Mouse (Mus musculus): ENCODE data around the gene Tmed8. TPM values are rescaled to one million over a fixed set of nuclear protein-coding genes. Genes with fewer than 3 reads are reported as not detected.
"Not testable (repeated sequence)": the region's sequence is repeated elsewhere in the genome, so short reads cannot be mapped to it uniquely, and the experiment has no call there.

Gene Tmed8
- total RNA-seq (2015; ENCODE audit: low replicate concordance) (1.3 and 3.3 TPM in 2 replicates), total RNA-seq (2017; ENCODE audit: low replicate concordance) (1.8 and 3.0 TPM in 2 replicates)

- ATAC-seq (replicated peaks; ENCODE audit: low FRiP score, poor library complexity, severe bottlenecking): no peak
Observed at GRCm38 (mm10) chr12:87199973-87200586, at the start of gene Tmed8. Gene Tmed8, minus strand, starts transcription at chr12:87200454.

GRCm38 (mm10) chr12:87238632-87239031 lies 38.4 kb upstream of the Tmed8 start, which contains the start of gene Noxred1:
Gene Noxred1, minus strand, starts transcription at chr12:87238732.
- no peak for ATAC-seq (replicated peaks; ENCODE audit: low FRiP score, poor library complexity, severe bottlenecking)

GRCm38 (mm10) chr12:87236882-87237483 lies 36.7 kb upstream of the Tmed8 start:
- ATAC-seq (replicated peaks; ENCODE audit: low FRiP score, poor library complexity, severe bottlenecking): no peak

GRCm38 (mm10) chr12:87230379-87230895 lies 30.2 kb upstream of the Tmed8 start:
- no peak for ATAC-seq (replicated peaks; ENCODE audit: low FRiP score, poor library complexity, severe bottlenecking)

- ATAC-seq (replicated peaks; ENCODE audit: low FRiP score, poor library complexity, severe bottlenecking): no peak
Observed at GRCm38 (mm10) chr12:87229633-87230032, 29.4 kb upstream of the Tmed8 start.

GRCm38 (mm10) chr12:87226801-87227200 lies 26.5 kb upstream of the Tmed8 start:
- no peak for ATAC-seq (replicated peaks; ENCODE audit: low FRiP score, poor library complexity, severe bottlenecking)

- ATAC-seq (replicated peaks; ENCODE audit: low FRiP score, poor library complexity, severe bottlenecking): no peak
Observed at GRCm38 (mm10) chr12:87224950-87225349, 24.7 kb upstream of the Tmed8 start.

GRCm38 (mm10) chr12:87219362-87219761 lies 19.1 kb upstream of the Tmed8 start:
- ATAC-seq (replicated peaks; ENCODE audit: low FRiP score, poor library complexity, severe bottlenecking): no peak

GRCm38 (mm10) chr12:87217596-87217995 lies 17.3 kb upstream of the Tmed8 start:
- no peak for ATAC-seq (replicated peaks; ENCODE audit: low FRiP score, poor library complexity, severe bottlenecking)

- ATAC-seq (replicated peaks; ENCODE audit: low FRiP score, poor library complexity, severe bottlenecking): no peak
Observed at GRCm38 (mm10) chr12:87216053-87216452, 15.8 kb upstream of the Tmed8 start.

GRCm38 (mm10) chr12:87212844-87213606 lies 12.8 kb upstream of the Tmed8 start:
- ATAC-seq (replicated peaks; ENCODE audit: low FRiP score, poor library complexity, severe bottlenecking): no peak

- not testable (repeated sequence) for ATAC-seq (replicated peaks; ENCODE audit: low FRiP score, poor library complexity, severe bottlenecking)
Observed at GRCm38 (mm10) chr12:87205789-87206188, 5.5 kb upstream of the Tmed8 start.

GRCm38 (mm10) chr12:87201694-87202093 lies 1.4 kb upstream of the Tmed8 start:
- ATAC-seq (replicated peaks; ENCODE audit: low FRiP score, poor library complexity, severe bottlenecking): no peak

- ATAC-seq (replicated peaks; ENCODE audit: low FRiP score, poor library complexity, severe bottlenecking): no peak
Observed at GRCm38 (mm10) chr12:87199206-87199972, 865 bp downstream of the Tmed8 start, which contains the start of gene Samd15. Gene Samd15, plus strand, starts transcription at chr12:87199723.

GRCm38 (mm10) chr12:87198792-87199191 lies 1.5 kb downstream of the Tmed8 start:
- no peak for ATAC-seq (replicated peaks; ENCODE audit: low FRiP score, poor library complexity, severe bottlenecking)

GRCm38 (mm10) chr12:87196310-87196709 lies 3.9 kb downstream of the Tmed8 start:
- ATAC-seq (replicated peaks; ENCODE audit: low FRiP score, poor library complexity, severe bottlenecking): no peak

- ATAC-seq (replicated peaks; ENCODE audit: low FRiP score, poor library complexity, severe bottlenecking): no peak
Observed at GRCm38 (mm10) chr12:87195069-87195468, 5.2 kb downstream of the Tmed8 start.

GRCm38 (mm10) chr12:87193008-87193407 lies 7.2 kb downstream of the Tmed8 start:
- ATAC-seq (replicated peaks; ENCODE audit: low FRiP score, poor library complexity, severe bottlenecking): no peak

GRCm38 (mm10) chr12:87177631-87178030 lies 22.6 kb downstream of the Tmed8 start:
- ATAC-seq (replicated peaks; ENCODE audit: low FRiP score, poor library complexity, severe bottlenecking): no peak

Measured in erythroblast, adult 5-6 weeks (primary cell).